Mouse (Mus musculus) heart, postnatal 0 days (tissue): ENCODE measurements around the gene Olfr889.

Experiments
- CTCF ChIP-seq: IDR thresholded peaks from 2 replicates; pipeline ENCODE4 v1.5.1; 2016; ENCODE audit warnings: antibody characterized with exemption, control low read depth, low read depth
- EP300 ChIP-seq: IDR thresholded peaks from 2 replicates; pipeline ENCODE4 v1.6.1; 2016; ENCODE audit warnings: antibody characterized with exemption, low read depth

- no peak for TF ChIP-seq CTCF
- TF ChIP-seq EP300 = no peak
Measured at GRCm38 (mm10) chr9:38114898-38115297, at the start of gene Olfr889.
